Comparison of ENCODE assay signal across 8 mouse cellular contexts in the genomic region with DNA sequence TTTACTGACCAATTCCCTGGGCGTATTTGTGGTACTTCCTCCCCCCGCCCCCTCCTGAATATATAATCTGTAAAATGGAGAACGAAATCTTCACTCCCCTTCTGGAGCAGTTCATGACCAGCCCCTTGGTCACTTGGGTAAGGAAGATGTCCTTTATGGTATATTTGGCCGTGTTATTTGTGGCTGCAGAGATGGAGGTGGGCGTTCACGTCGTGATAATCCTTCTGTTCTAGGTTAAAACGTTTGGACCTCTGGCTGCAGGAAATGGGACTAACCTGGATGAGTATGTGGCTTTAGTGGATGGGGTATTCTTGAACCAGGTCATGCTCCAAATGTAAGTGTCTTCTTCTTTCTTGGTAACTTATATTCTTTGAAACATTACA. TPM values are rescaled to one million over a fixed set of nuclear protein-coding genes. Genes with fewer than 3 reads are reported as not detected.
DNase-seq lines count a peak whose midpoint lies in the region; ATAC-seq lines count a peak whose summit lies in the region.

No protein-coding gene starts in this region.

- H3K4me2 ChIP-seq in lung, embryonic 16.5 days (ENCODE audit: low read depth, low read length): peak overlapping the region; percentile 75
- peak overlapping the region; percentile 75 for H3K4me2 ChIP-seq in hindbrain, embryonic 12.5 days (replicated peaks)

- H3K27me3 ChIP-seq in lung, embryonic 16.5 days (ENCODE audit: control insufficient read depth, insufficient read depth, low read depth, low read length): no peaks in the 10 kb centered on the region
- H3K27me3 ChIP-seq in hindbrain, embryonic 12.5 days: no peaks in the 10 kb centered on the region

- no peaks in the 10 kb centered on the region for H3K9me3 ChIP-seq in lung, embryonic 16.5 days (ENCODE audit: control insufficient read depth, low read length)
- H3K9me3 ChIP-seq in hindbrain, embryonic 12.5 days (replicated peaks): no peaks in the 10 kb centered on the region

- H3K27ac ChIP-seq in lung, embryonic 16.5 days (ENCODE audit: low read length): no peak overlapping the region; the same call in 1 of the 2 replicates
- peak overlapping the region; percentile 97 for H3K27ac ChIP-seq in hindbrain, embryonic 12.5 days

- peaks cover 7% of the 10 kb centered on the region for H3K4me1 ChIP-seq in lung, embryonic 16.5 days (replicated peaks; ENCODE audit: control insufficient read depth, insufficient read depth, low read length)
- H3K4me1 ChIP-seq in hindbrain, embryonic 12.5 days: peaks cover 12% of the 10 kb centered on the region

- peak overlapping the region; percentile 82 for H3K9ac ChIP-seq in lung, embryonic 16.5 days (ENCODE audit: low read length)
- peak overlapping the region; percentile 97 for H3K9ac ChIP-seq in hindbrain, embryonic 12.5 days

- H3K4me3 ChIP-seq in lung, embryonic 16.5 days (ENCODE audit: low read length): peak overlapping the region; percentile 93
- H3K4me3 ChIP-seq in hindbrain, embryonic 12.5 days: peak overlapping the region; percentile 95

- ATAC-seq in lung, embryonic 16.5 days (ENCODE audit: low read depth): peak; percentile 3; the same call in 1 of the 2 replicates
- peak; percentile 50 for ATAC-seq in common myeloid progenitor, adult 5-6 weeks (replicated peaks; ENCODE audit: low read depth, poor library complexity, severe bottlenecking)
- ATAC-seq in hindbrain, embryonic 12.5 days (ENCODE audit: low FRiP score): peak; percentile 18
- ATAC-seq in megakaryocyte progenitor cell, adult 5-6 weeks (replicated peaks; ENCODE audit: poor library complexity): peak; percentile 29

- no peak for DNase-seq in lung, postnatal 25 days (ENCODE audit: low spot score)
- DNase-seq in ovary, postnatal 14 days (ENCODE audit: low spot score): no peak
- no peak for DNase-seq in urinary bladder, adult 18-20 months (ENCODE audit: low spot score in 2 of 2)
- DNase-seq in adrenal gland, adult 8-10 months: no peak

- 0% methylated on average over 8 of the region's 8 CpGs for WGBS in lung, embryonic 16.5 days
- 0% methylated on average over 8 of the region's 8 CpGs for WGBS in hindbrain, embryonic 12.5 days

- no peaks in the 10 kb centered on the region for H3K36me3 ChIP-seq in lung, embryonic 16.5 days (ENCODE audit: control insufficient read depth, insufficient read depth, low read length)
- H3K36me3 ChIP-seq in hindbrain, embryonic 12.5 days: 0 out of 2 replicates have a peak, but pooled peaks cover 5% of the 10 kb centered on the region

RNA-seq across cellular contexts. Expression of a gene that starts 0.8 kb away (rescaled TPM):
- polyA plus RNA-seq in lung, embryonic 16.5 days (2015; fragmentation: Nextera tagmentation; extraction: Ambion mirVana): 22.2 and 22.4 TPM in 2 replicates
- total RNA-seq in common myeloid progenitor, adult 5-6 weeks (2017): 52.0 and 70.7 TPM in 2 replicates
- 82.6 and 89.8 TPM in 2 replicates for polyA plus RNA-seq in hindbrain, embryonic 12.5 days (2016; fragmentation: Nextera tagmentation; extraction: Ambion mirVana)
- 30.5 and 32.5 TPM in 2 replicates for total RNA-seq in megakaryocyte progenitor cell, adult 5-6 weeks (2015)
- total RNA-seq in megakaryocyte progenitor cell, adult 5-6 weeks (2017): 30.9 and 40.6 TPM in 2 replicates
- 10 to 100 TPM; 10.8 to 17.4 (median 13.8) TPM for total RNA-seq in adrenal gland, adult 8-10 months (2022)
